Mouse (Mus musculus) stomach, embryonic 14.5 days (tissue): ENCODE measurements around the gene Gm10799. TPM values are rescaled to one million over a fixed set of nuclear protein-coding genes. Genes with fewer than 3 reads are reported as not detected.
"Not testable (repeated sequence)": the region's sequence is repeated elsewhere in the genome, so short reads cannot be mapped to it uniquely, and the experiment has no call there.

ENCODE experiments used
- ATAC-seq: fragments of 200-750 bp; cut with Nextera tagmentation; 2 replicates; pipeline ENCODE4 v1.8.0; 2017; ENCODE audit warnings: low read depth, moderate TSS enrichment; ENCODE audit not compliant: insufficient number of reproducible peaks, insufficient read depth, low FRiP score
- H3K27ac ChIP-seq: fragments of 300-500 bp; sonication (generic); 2 replicates; pipeline ENCODE4 v1.5.1; 2014; ENCODE audit warnings: mild to moderate bottlenecking, low read length, moderate library complexity, mixed read lengths
- H3K27me3 ChIP-seq: fragments of 300-500 bp; sonication (generic); 2 replicates; pipeline ENCODE4 v1.6.1; 2014; ENCODE audit warnings: low read length, control low read depth, mixed read lengths; ENCODE audit not compliant: control insufficient read depth, insufficient read depth
- H3K36me3 ChIP-seq: fragments of 300-500 bp; sonication (generic); 2 replicates; pipeline ENCODE4 v1.6.1; 2014; ENCODE audit warnings: mild to moderate bottlenecking, control low read depth, low read length, moderate library complexity, mixed read lengths; ENCODE audit not compliant: control insufficient read depth, insufficient read depth
- H3K4me1 ChIP-seq: fragments of 300-500 bp; sonication (generic); 2 replicates; pipeline ENCODE4 v1.6.1; 2014; ENCODE audit warnings: low read length, control low read depth, mixed read lengths; ENCODE audit not compliant: control insufficient read depth, insufficient read depth
- H3K4me2 ChIP-seq: fragments of 300-500 bp; sonication (generic); replicated peaks from 2 replicates; pipeline ENCODE4 v1.6.1; 2014; ENCODE audit warnings: low read depth, low read length, control low read depth
- H3K4me3 ChIP-seq: fragments of 300-500 bp; sonication (generic); 2 replicates; pipeline ENCODE4 v1.5.1; 2014; ENCODE audit warnings: low read depth, low read length, control low read depth
- H3K9ac ChIP-seq: fragments of 300-500 bp; sonication (generic); replicated peaks from 2 replicates; pipeline ENCODE4 v1.6.1; 2014; ENCODE audit warnings: low read depth, mild to moderate bottlenecking, control low read depth, low read length, moderate library complexity, mixed read lengths
- H3K9me3 ChIP-seq: fragments of 300-500 bp; sonication (generic); 2 replicates; pipeline ENCODE4 v1.6.1; 2016; ENCODE audit warnings: low read depth, low read length, control low read depth; ENCODE audit not compliant: control insufficient read depth
- WGBS: fragments of 180-500 bp; shearing (Covaris S2); extraction: QIAGEN DNeasy Blood & Tissue Kit; methylation state at CpG from one replicate; pipeline ENCODE4 v1.1.7; 2014; 5-methylcytosine and 5-hydroxymethylcytosine counted together
- polyA plus RNA-seq: library from polyadenylated mRNA; unstranded; fragments of >200 nt; fragmentation: Nextera tagmentation; extraction: Ambion mirVana; gene quantifications from 2 replicates; pipeline ENCODE4 v1.2.1, GENCODE M21; 2014

Gm10799 gene
- polyA plus RNA-seq, 1 experiment from 2014 or later: not detected

DNA sequence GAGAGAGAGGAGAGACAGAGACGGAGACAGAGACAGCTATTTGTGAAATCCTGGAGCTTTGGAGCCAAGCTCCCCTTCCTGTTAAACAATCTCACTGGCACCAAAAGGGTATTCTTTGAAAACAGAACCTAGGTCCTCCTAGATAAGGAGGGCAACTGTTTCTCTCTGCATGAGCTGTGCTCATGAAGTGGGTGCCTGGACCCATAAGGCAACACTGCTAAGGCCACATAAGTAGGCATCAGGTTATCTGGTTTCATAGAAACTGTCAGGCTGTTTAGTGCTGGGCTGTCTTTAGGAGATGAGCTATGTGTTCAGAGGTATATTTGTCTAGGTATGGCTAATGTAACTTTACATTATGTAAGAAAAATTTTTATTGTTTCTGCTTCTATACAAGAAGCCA, 19.2 kb upstream of the Gm10799 start:
- H3K36me3 ChIP-seq, H3K4me3 ChIP-seq, H3K4me2 ChIP-seq, H3K27ac ChIP-seq, H3K9ac ChIP-seq, ATAC-seq, H3K4me1 ChIP-seq, H3K27me3 ChIP-seq, H3K9me3 ChIP-seq: not testable (repeated sequence)
- 73% methylated on average over 1 of the region's 1 CpGs for WGBS

DNA sequence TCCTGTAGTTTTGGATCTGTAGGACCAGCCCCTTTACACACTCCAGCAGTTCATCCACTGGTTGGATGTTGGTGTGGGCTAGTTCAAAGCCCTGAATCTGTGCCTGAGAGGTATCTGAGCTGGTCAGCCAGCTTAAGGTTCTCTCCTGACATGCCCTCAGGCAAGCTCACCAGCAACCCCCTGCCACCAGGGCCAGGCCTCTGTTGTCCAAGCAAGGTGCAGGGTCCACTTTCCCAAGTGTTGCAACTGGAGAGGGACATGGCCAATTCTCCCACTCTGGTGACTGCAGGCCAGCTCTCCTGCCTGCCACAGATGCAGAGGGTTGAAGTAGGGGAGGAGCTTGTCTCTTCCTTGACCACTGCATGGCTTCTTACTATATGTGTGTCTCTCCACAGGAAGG, 15.7 kb upstream of the Gm10799 start:
- not testable (repeated sequence) for H3K27ac ChIP-seq, H3K9ac ChIP-seq, H3K36me3 ChIP-seq, H3K4me2 ChIP-seq, H3K4me3 ChIP-seq, H3K27me3 ChIP-seq, H3K4me1 ChIP-seq, ATAC-seq, H3K9me3 ChIP-seq

DNA sequence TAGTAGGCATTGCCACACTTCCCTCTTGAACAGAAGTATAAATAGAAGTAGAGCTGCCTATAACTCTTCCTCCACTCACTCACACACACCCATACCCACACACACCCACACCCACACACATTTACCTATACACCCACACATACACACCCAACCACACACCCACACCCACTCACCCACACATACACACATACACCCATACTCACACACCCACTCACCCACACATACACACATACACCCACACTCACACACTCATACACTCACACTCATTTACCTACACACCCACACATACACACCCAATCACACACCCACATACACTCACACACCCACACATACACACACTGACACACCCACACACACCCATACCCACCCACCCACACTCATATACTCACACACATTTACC, 14.1 kb upstream of the Gm10799 start:
- H3K36me3 ChIP-seq: no peaks in the 10 kb centered on the region
- H3K4me2 ChIP-seq: no peak overlapping the region
- H3K27me3 ChIP-seq: no peaks in the 10 kb centered on the region
- no peaks in the 10 kb centered on the region for H3K9me3 ChIP-seq
- no peak overlapping the region for H3K9ac ChIP-seq
- H3K4me3 ChIP-seq: no peak overlapping the region
- H3K27ac ChIP-seq: no peak overlapping the region
- no peaks in the 10 kb centered on the region for H3K4me1 ChIP-seq
- no peak for ATAC-seq

DNA sequence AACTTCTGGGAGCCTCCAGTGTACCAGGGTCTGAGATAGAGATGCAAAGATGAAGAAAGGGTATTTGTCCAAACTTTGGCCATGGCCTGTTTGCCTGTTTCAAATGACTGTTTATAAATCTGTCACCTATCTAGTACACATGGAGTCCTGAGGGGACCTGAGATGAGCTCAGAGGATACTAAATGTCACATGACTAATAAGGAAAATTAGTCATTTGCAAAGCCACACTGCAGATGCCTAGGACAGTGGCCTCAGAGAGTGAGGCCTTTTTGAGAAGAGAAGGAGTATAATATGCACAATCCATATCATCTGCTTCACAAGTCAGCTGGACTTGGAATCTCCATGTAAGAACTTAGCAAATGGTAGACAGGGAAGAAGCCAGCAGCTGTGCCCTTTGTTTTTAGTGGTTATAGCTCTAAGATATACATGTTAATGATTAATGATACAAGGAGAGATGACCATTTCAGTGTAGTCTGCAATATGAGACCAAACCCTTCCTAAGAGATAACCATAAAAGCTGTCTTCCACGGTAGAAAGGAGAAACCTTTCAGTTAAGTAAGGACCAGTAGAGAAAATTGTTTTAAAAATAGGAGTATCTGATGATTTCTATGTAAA, 13.2 kb upstream of the Gm10799 start:
- WGBS: no CpG with 5 or more reads among the region's 1 CpGs
- H3K36me3 ChIP-seq, H3K27me3 ChIP-seq, H3K9ac ChIP-seq, ATAC-seq, H3K9me3 ChIP-seq, H3K4me3 ChIP-seq, H3K27ac ChIP-seq, H3K4me1 ChIP-seq, H3K4me2 ChIP-seq: not testable (repeated sequence)

DNA sequence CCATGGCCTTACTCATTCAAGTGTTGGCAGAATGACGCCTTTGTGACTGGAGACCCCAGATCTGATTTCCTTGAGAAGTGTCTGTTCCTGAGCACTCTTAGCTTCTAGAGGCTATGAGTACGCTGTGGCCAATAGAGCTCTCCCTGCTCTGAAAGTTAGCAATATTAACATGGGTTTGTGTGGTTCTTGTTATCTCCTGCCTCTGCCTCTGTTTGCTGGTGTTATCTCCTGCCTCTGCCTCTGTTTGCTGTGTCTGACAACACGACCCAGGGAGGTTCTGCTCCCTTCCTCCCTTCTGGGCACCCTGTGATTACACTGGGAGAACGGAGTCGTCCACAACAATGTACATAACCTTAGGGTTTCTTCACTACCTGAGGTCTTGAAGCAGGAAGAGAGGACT, 9.9 kb upstream of the Gm10799 start:
- not testable (repeated sequence) for H3K4me2 ChIP-seq, H3K4me3 ChIP-seq, H3K9me3 ChIP-seq, H3K9ac ChIP-seq, H3K27ac ChIP-seq, H3K36me3 ChIP-seq, H3K4me1 ChIP-seq, H3K27me3 ChIP-seq
- WGBS: 55% methylated on average over 5 of the region's 5 CpGs
- peak; percentile 69; the same call in 1 of the 2 replicates for ATAC-seq

DNA sequence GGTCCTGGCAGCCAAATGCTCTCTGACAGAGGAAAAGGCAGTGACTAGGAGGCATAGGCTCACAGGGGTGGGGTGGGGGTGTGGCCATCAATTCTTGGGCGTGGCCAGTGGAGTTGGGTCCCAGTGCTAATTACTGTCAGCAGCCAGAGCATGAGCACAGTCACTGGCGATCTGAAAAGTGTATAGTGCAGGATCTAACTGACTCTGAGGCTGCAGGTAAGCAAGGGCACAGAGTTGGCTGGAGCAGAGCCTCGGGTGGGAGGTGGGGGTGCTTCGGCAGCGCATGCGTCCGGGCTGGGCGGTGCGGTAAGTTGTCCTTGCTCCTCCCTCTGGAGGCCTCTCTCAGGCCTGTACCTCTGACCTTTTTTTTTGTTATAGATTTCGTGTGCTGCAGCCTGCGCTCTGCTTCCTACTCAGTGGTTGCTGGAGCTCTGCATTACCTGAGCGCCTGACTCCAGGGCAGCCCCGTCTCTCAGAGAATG, 1.4 kb upstream of the Gm10799 start, which contains the start of gene Cd59b:
Gene Cd59b (plus strand): TSS at position 146 of the 482 bp plus-strand sequence.
- peak within 1 kb of the TSS; percentile 44 for H3K4me2 ChIP-seq
- H3K27ac ChIP-seq: no peak within 1 kb of the TSS
- no peaks in the 10 kb centered on the region for H3K9me3 ChIP-seq
- no peaks in the 10 kb centered on the region for H3K4me1 ChIP-seq
- peak within 1 kb of the TSS; percentile 31 for H3K4me3 ChIP-seq
- 4% methylated on average over 11 of the region's 13 CpGs for WGBS
- ATAC-seq: peak; percentile 85
- no peaks in the 10 kb centered on the region for H3K36me3 ChIP-seq
- H3K27me3 ChIP-seq: no peaks in the 10 kb centered on the region
- peak within 1 kb of the TSS; percentile 21; the same call in 1 of the 2 replicates for H3K9ac ChIP-seq

DNA sequence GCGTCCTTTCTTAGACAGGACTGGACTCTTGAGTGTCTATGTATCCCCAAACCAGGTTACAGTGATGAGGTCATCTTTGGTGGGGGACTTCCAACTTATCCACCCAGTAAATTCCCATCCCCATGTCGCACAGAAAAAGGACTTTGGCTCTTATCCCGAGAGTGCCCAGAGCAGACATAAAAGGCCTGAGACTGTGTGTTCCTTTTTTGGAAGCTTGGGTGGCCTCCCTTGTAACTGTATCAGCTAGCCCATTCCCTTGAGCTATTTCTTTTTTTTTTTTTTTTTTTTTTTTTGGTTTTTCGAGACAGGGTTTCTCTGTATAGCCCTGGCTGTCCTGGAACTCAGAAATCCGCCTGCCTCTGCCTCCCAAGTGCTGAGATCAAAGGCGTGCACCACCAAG, 2.8 kb downstream of the Gm10799 start, which contains the start of gene Gm10912:
Gene Gm10912 (plus strand): TSS at position 301 of the 400 bp plus-strand sequence.
- not testable (repeated sequence) for H3K27ac ChIP-seq, H3K9me3 ChIP-seq, H3K36me3 ChIP-seq, ATAC-seq, H3K4me2 ChIP-seq, H3K9ac ChIP-seq, H3K27me3 ChIP-seq, H3K4me1 ChIP-seq, H3K4me3 ChIP-seq
- 94% methylated on average over 5 of the region's 6 CpGs for WGBS

DNA sequence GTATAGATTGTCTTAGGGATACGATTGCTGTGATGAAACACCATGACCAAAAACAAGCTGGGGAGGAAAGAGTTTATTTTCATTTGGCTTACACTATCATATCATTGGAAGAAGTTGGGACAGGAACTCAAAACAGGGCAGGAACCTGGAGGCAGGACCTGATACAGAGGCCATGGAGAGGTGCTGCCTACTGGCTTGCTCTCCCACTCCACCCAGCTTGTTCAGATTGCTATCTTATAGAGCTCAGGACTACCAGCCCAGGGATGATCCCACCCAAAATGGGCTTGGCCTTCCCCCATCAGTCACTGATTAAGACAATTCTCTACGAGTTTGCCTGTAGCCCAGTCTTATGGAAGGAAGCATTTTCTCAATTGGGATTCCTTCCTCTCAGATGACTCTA, 4.2 kb downstream of the Gm10799 start:
- Histone ChIP-seq H3K9ac (no peak overlapping the region), H3K27ac (no peak overlapping the region), H3K4me2 (no peak overlapping the region), H3K4me3 (no peak overlapping the region), H3K4me1 (no peaks in the 10 kb centered on the region), H3K36me3 (peaks cover 4% of the 10 kb centered on the region; the same call in 1 of the 2 replicates), H3K27me3 (no peaks in the 10 kb centered on the region), H3K9me3 (no peaks in the 10 kb centered on the region)
- WGBS: 71% methylated on average over 2 of the region's 2 CpGs
- no peak for ATAC-seq

DNA sequence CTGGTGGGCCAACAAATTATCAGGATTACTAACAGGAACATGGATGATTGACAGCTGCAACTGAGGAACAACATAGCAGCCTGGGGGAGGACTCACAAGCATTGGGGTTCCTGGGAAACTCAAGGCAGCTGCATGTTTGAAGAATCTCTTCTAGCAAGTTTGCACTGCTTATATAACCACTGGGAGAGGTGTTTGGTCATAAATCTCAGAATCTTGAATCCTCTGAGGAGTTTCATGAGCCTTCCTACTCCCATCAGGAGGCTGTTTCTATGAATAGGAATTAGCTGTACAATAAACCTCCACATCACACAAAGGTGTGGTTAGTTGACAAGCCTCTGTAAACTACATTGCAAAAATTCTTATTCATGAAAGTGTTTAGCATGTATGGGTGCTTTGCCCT, 5.7 kb downstream of the Gm10799 start:
- no peak for ATAC-seq
- H3K4me3 ChIP-seq: no peak overlapping the region

More for the DNA sequence above, 5.7 kb downstream of the Gm10799 start:
- peaks cover 4% of the 10 kb centered on the region; the same call in 1 of the 2 replicates for H3K36me3 ChIP-seq
- no peak overlapping the region for H3K27ac ChIP-seq
- H3K9ac ChIP-seq: no peak overlapping the region
- H3K9me3 ChIP-seq: no peaks in the 10 kb centered on the region
- no peaks in the 10 kb centered on the region for H3K4me1 ChIP-seq
- H3K4me2 ChIP-seq: no peak overlapping the region
- H3K27me3 ChIP-seq: no peaks in the 10 kb centered on the region
